Mouse (Mus musculus) frontal cortex, postnatal 14 days (tissue): ENCODE data around the gene C730034F03Rik.

Source experiments
- DNase-seq, 2 experiments: peaks; one replicate each; pipeline ENCODE4 v3.0.0; 2022; ENCODE audit warnings: low spot score in 2 of 2

C730034F03Rik gene

GRCm38 (mm10) chr15:89431806-89432205 is 2.4 kb downstream of the C730034F03Rik start:
- no peak for DNase-seq

- DNase-seq, result no peak
These were observed 3.6 kb downstream of the C730034F03Rik start for GRCm38 (mm10) chr15:89432946-89433345.

GRCm38 (mm10) chr15:89434136-89434535 is 4.7 kb downstream of the C730034F03Rik start:
- no peak for DNase-seq

- no peak for DNase-seq
These were observed 6.5 kb downstream of the C730034F03Rik start for GRCm38 (mm10) chr15:89435878-89436277.

GRCm38 (mm10) chr15:89442486-89443070 is 13.2 kb downstream of the C730034F03Rik start:
- DNase-seq, result no peak

- no peak for DNase-seq
These were observed 23.8 kb downstream of the C730034F03Rik start for GRCm38 (mm10) chr15:89452906-89453864.

- peak; percentile 43 to 48 for DNase-seq
These were observed 24.6 kb downstream of the C730034F03Rik start, which contains the start of gene Mapk8ip2 for GRCm38 (mm10) chr15:89453865-89454478. Gene Mapk8ip2, plus strand, starts transcription at chr15:89453913.

- DNase-seq, result no peak
These were observed 25.5 kb downstream of the C730034F03Rik start for GRCm38 (mm10) chr15:89454857-89455256.

- DNase-seq, result no peak
These were observed 26.3 kb downstream of the C730034F03Rik start for GRCm38 (mm10) chr15:89455642-89456041.

GRCm38 (mm10) chr15:89458942-89459341 is 29.6 kb downstream of the C730034F03Rik start:
- DNase-seq, result no peak

GRCm38 (mm10) chr15:89459821-89460220 is 30.4 kb downstream of the C730034F03Rik start:
- DNase-seq, result no peak

- no peak for DNase-seq
These were observed 30.9 kb downstream of the C730034F03Rik start for GRCm38 (mm10) chr15:89460298-89460697.

GRCm38 (mm10) chr15:89461321-89461720 is 31.9 kb downstream of the C730034F03Rik start:
- DNase-seq, result no peak

GRCm38 (mm10) chr15:89462176-89462575 is 32.8 kb downstream of the C730034F03Rik start:
- no peak for DNase-seq

GRCm38 (mm10) chr15:89463334-89464235 is 34.2 kb downstream of the C730034F03Rik start:
- no peak for DNase-seq

GRCm38 (mm10) chr15:89465052-89465451 is 35.7 kb downstream of the C730034F03Rik start:
- DNase-seq, result no peak

GRCm38 (mm10) chr15:89468577-89468976 is 39.2 kb downstream of the C730034F03Rik start:
- DNase-seq, result no peak

- no peak for DNase-seq
These were observed 42.1 kb downstream of the C730034F03Rik start for GRCm38 (mm10) chr15:89471476-89471875.

- no peak for DNase-seq
These were observed 44.0 kb downstream of the C730034F03Rik start for GRCm38 (mm10) chr15:89473370-89473769.

- DNase-seq, result no peak
These were observed 44.5 kb downstream of the C730034F03Rik start for GRCm38 (mm10) chr15:89473921-89474320.

GRCm38 (mm10) chr15:89474596-89475292 is 45.4 kb downstream of the C730034F03Rik start:
- DNase-seq, result no peak
